Mouse (Mus musculus): ENCODE data around the gene Zfp853.

Gene Zfp853

DNA sequence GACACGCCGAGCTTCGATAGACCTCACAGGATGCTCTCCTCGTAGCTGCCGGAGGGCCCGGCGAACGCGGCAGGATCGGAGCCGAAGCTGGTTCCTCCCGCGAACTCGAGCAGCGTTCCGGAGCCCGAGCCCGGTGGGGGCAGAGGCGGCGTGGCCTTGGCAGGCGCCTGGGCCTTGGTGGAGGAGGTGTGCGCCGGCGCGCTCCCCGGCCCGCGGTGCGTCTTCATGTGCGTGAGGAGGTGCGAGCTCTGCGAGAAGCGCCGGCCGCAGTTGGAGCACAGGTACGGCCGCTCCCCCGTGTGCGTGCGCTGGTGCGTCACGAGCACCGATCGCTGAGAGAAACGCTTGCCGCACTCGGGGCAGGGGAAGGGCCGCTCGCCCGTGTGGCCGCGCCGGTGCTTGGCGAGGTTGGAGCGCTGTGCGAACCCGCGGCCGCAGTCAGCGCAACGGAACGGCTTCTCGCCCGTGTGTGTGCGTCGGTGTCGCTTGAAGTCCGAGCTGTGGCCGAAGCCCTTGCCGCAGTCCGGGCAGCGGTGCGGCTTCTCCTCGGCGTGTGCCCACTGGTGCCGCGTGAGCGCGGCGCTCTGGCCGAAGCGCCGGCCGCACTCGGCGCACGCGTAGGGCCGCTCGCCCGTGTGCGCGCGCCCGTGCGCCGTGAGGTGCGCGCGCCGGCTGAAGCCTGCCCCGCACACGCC is 40.1 kb downstream of the Zfp853 start:
- peak; percentile 14 for DNase-seq (ENCODE audit: low read depth, low spot score)

DNA sequence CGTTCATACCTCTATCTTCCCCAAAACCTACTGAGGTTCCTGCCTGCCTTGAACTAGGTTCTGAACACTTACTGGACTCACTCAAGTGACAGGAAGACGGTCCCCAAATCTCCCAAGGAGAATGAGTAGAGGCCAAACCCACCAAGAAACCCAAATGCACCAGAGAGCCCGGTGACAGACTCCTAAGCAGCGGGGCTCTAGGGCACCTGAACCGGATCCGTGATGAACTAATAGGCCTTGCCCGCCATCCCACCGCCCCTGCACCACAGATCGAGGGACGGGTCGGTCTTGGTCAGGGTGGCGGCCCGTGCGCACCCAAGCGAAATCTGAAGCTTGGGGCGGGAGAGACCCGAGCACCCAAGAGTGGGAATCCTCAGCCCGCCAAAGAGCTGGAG is 40.6 kb downstream of the Zfp853 start:
- DNase-seq (ENCODE audit: low read depth, low spot score) = no peak

DNA sequence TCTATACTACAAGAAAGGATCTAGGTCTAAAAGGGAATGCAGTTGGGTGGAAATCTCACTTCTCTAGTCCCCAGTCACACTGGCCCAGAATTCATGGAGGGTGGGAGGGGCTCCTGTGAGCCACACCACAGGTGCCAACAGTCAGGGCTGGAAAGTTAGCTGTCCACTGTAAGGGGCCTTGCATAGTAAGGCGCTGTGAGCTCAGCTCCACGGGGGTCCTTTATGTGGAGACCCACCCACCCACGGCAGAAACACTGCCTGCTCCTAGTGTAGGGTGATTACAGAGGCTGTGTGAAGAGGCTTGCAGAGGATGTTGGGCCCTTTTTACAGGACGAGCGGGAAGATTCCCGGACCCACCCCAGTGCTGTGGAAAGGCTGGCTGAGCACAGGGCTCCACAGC is 41.4 kb downstream of the Zfp853 start:
- no peak for DNase-seq (ENCODE audit: low read depth, low spot score)

- no peak for DNase-seq (ENCODE audit: low read depth, low spot score)
These were observed 48.5 kb downstream of the Zfp853 start for GRCm38 (mm10) chr5:143244926-143245325.
